Mouse (Mus musculus) ES-E14 (cell line): ENCODE results near the gene Nxn.

Experiments used
- CHD2 ChIP-seq: IDR thresholded peaks from 2 replicates; pipeline ENCODE4 v1.6.1; 2014; ENCODE audit warnings: mild to moderate bottlenecking, low read depth, low read length, inconsistent platforms
- HCFC1 ChIP-seq: IDR thresholded peaks from 2 replicates; pipeline ENCODE4 v1.6.1; 2012; ENCODE audit warnings: low read length, inconsistent platforms, borderline replicate concordance; ENCODE audit not compliant: insufficient read depth
- MAFK ChIP-seq: IDR thresholded peaks from 2 replicates; pipeline ENCODE4 v1.6.1; 2014; ENCODE audit warnings: mild to moderate bottlenecking, low read depth, low read length, inconsistent platforms; ENCODE audit not compliant: insufficient read depth
- ZC3H11A ChIP-seq: IDR thresholded peaks from 2 replicates; pipeline ENCODE4 v1.6.1; 2012; ENCODE audit warnings: low read depth, mild to moderate bottlenecking, inconsistent platforms, low read length, borderline replicate concordance
- ZNF384 ChIP-seq: IDR thresholded peaks from 2 replicates; pipeline ENCODE4 v1.6.1; 2012; ENCODE audit warnings: low read depth, low read length, inconsistent platforms

DNA sequence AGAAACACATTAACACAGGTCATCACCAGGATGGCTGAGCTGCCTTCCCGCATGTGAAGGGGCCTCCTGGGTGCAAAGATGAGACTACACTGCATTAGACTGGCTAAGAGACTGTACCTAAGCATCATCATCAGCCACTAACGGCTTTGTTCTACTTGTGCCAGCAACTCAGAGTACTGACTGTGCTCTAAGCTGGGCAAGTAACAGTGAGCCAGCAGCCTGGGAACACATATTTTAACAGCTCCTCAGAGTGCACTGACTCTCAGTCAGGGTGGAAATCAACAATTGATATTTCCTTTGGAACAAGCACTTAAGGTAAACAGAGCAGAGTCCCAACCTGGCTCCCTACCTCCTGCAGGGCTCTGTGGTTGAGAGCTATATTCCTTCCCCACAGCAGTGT, 26.8 kb downstream of the Nxn start:
- TF ChIP-seq HCFC1 (no peak), ZC3H11A (no peak), ZNF384 (no peak), MAFK (no peak), CHD2 (no peak)
